Mouse (Mus musculus) gonadal fat pad, adult 2 months (tissue): ENCODE measurements around the gene Slc15a2. TPM values are rescaled to one million over a fixed set of nuclear protein-coding genes. Genes with fewer than 3 reads are reported as not detected.
A peak's percentile ranks its signal among the peaks of the same experiment; 100 is the strongest.

Experiments used
- DNase-seq: peaks from one replicate; pipeline ENCODE4 v3.0.0-alpha.2; 2012; ENCODE audit warnings: low read depth
- polyA plus RNA-seq: library from polyadenylated mRNA; depleted of rRNA; stranded (reverse); fragments of >200 nt; gene quantifications from 2 replicates; pipeline ENCODE4 v1.2.3, GENCODE M21; 2012; rRNA removed

The Slc15a2 gene
- 21.4 and 31.2 TPM in 2 replicates for polyA plus RNA-seq

GRCm38 (mm10) chr16:36784594-36785313 is at the start of gene Slc15a2:
Gene Slc15a2, minus strand, starts transcription at chr16:36784962.
- no peak for DNase-seq

GRCm38 (mm10) chr16:36828820-36829219 is 44.1 kb upstream of the Slc15a2 start:
- no peak for DNase-seq

- no peak for DNase-seq
These were observed 43.5 kb upstream of the Slc15a2 start, which contains the start of gene Iqcb1 for GRCm38 (mm10) chr16:36828054-36828786. Gene Iqcb1, plus strand, starts transcription at chr16:36828385.

GRCm38 (mm10) chr16:36827611-36828053 is 42.9 kb upstream of the Slc15a2 start:
- no peak for DNase-seq

GRCm38 (mm10) chr16:36821474-36821873 is 36.7 kb upstream of the Slc15a2 start:
- DNase-seq = no peak

GRCm38 (mm10) chr16:36820747-36821146 is 36.0 kb upstream of the Slc15a2 start:
- DNase-seq = no peak

GRCm38 (mm10) chr16:36820016-36820415 is 35.3 kb upstream of the Slc15a2 start:
- no peak for DNase-seq

GRCm38 (mm10) chr16:36817321-36817926 is 32.7 kb upstream of the Slc15a2 start:
- peak; percentile 24 for DNase-seq

GRCm38 (mm10) chr16:36816916-36817315 is 32.2 kb upstream of the Slc15a2 start:
- no peak for DNase-seq

GRCm38 (mm10) chr16:36813680-36814079 is 28.9 kb upstream of the Slc15a2 start:
- DNase-seq = no peak

GRCm38 (mm10) chr16:36808616-36809015 is 23.9 kb upstream of the Slc15a2 start:
- DNase-seq = no peak

- no peak for DNase-seq
These were observed 17.6 kb upstream of the Slc15a2 start for GRCm38 (mm10) chr16:36802361-36802760.

- DNase-seq = no peak
These were observed 13.6 kb upstream of the Slc15a2 start for GRCm38 (mm10) chr16:36798334-36798733.

GRCm38 (mm10) chr16:36794976-36795375 is 10.2 kb upstream of the Slc15a2 start:
- DNase-seq = no peak

GRCm38 (mm10) chr16:36790166-36790565 is 5.4 kb upstream of the Slc15a2 start:
- peak; percentile 64 for DNase-seq

- no peak for DNase-seq
These were observed 1.7 kb upstream of the Slc15a2 start for GRCm38 (mm10) chr16:36786466-36786865.

GRCm38 (mm10) chr16:36784146-36784545 is 616 bp downstream of the Slc15a2 start:
- no peak for DNase-seq

- DNase-seq = no peak
These were observed 9.1 kb downstream of the Slc15a2 start for GRCm38 (mm10) chr16:36775658-36776057.

GRCm38 (mm10) chr16:36772996-36773395 is 11.8 kb downstream of the Slc15a2 start:
- DNase-seq = no peak

- no peak for DNase-seq
These were observed 13.1 kb downstream of the Slc15a2 start for GRCm38 (mm10) chr16:36771703-36772102.

GRCm38 (mm10) chr16:36771244-36771643 is 13.5 kb downstream of the Slc15a2 start:
- DNase-seq = no peak

- DNase-seq = peak; percentile 44
These were observed 13.9 kb downstream of the Slc15a2 start for GRCm38 (mm10) chr16:36770830-36771229.
